Mouse (Mus musculus) layer of hippocampus, postnatal 10 days (tissue): ENCODE data around the gene Isca1. TPM values are rescaled to one million over a fixed set of nuclear protein-coding genes. Genes with fewer than 3 reads are reported as not detected.
A peak's percentile ranks its signal among the peaks of the same experiment; 100 is the strongest.
"Not testable (repeated sequence)": the region's sequence is repeated elsewhere in the genome, so short reads cannot be mapped to it uniquely, and the experiment has no call there.

Experiments used
- DNase-seq, 2 experiments: peaks; one replicate each; pipeline ENCODE4 v3.0.0; 2021; ENCODE audit warnings: low spot score in 2 of 2
- long read RNA-seq: library from polyadenylated mRNA; stranded (forward); transcript quantifications from one replicate; pipeline ENCODE4 v2.0.0, GENCODE M21; 2023
- total RNA-seq, 2 experiments: library from RNA; stranded (reverse); gene quantifications; 2 replicates each; pipeline ENCODE4 v1.2.3; 2021

Gene Isca1
- 100 to 1,000 TPM; 101 to 102 TPM for total RNA-seq
- long read RNA-seq, transcript Isca1-201 (4 exons, 1,942 nt) = major isoform, 175 of 181 reads
- long read RNA-seq, partial matches to known transcripts = 2 of 181 reads
- long read RNA-seq, other reads (novel, unspliced or antisense) = 1 of 181 reads

DNA sequence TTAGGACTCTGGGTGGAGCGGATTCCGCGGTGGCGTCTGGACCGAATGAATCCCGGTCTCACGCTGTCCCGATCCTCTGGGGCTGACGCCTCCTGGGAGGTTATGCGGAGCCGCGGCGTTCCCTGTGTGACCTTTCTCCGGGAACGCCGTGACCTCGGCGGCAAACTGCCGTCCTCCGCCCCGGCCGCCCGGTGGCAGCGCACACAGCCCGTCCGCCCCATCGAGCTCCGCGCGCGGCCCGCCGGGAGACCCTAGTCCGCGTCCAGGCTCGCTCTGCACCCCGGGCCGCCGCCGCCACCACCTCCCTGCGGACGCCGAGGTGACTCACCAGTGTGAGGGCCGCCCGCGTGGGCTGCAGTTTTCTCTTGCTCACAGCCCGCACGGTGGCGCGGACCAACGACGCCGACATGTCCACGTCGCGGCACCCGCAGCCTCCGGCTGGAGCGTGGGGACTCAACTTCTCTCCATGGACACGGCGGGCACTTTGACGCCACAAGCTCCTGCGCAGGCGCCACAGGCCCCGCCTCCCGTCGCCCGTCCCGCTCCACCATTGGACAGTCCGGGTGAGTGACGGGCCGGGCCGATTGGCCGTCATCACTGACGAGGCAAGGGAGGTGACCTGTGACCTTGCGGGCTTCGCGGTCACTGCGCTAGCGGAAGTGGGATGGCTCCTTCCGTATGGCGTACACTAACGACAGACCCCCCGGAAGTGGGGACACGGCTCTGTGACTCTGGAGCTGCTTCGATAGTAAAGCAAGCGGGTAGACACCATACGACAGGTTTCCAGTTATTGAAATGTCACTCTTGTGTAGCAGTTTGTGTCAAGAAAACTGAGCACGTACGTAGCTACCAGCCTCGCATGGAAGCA, at the start of gene Isca1:
Gene Isca1, minus strand, starts transcription at position 515 of the 868 bp plus-strand sequence.
- DNase-seq = peak; percentile 99 to 100

DNA sequence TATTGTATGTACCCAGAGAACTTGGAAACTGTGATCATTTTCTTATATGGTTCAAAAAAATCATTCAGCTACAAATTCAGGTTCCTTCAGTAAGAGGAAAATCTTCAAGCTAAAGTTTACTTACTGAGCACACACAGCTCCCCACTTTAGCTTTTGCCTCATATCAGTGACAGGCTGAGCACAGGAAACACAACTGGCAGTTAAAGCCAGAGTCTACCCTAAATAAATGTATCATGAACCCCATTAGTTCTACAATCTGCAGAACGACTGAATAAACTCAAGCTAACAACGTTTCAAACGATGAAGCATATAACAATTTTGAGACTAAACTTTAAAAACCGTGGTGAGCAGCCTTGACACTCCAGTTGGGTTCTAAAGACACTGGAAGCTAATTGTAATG, 47.7 kb upstream of the Isca1 start:
- no peak for DNase-seq

DNA sequence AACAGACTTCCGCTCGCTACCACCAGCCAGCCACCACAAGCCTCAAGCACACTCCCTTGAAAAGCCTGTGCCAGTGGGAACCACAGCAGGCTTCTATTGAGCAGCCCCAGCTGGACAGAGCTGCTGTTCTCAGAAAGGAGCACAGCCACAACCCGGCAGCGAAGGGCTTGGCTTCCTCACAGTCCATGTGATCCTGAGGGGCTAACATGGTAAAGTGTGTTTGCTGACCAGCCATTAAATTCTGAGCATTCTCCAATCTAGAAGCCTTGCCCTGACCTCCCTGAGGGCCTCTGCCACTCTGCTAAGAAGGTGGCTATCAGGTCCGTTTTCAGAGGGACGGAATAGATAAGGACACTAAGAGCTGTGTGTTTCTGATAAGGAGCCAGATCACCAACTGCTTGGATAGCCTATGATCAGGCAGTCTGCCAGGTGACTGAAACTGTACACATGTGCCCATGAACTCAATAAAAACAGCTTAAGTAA, 44.5 kb upstream of the Isca1 start:
- DNase-seq = no peak

DNA sequence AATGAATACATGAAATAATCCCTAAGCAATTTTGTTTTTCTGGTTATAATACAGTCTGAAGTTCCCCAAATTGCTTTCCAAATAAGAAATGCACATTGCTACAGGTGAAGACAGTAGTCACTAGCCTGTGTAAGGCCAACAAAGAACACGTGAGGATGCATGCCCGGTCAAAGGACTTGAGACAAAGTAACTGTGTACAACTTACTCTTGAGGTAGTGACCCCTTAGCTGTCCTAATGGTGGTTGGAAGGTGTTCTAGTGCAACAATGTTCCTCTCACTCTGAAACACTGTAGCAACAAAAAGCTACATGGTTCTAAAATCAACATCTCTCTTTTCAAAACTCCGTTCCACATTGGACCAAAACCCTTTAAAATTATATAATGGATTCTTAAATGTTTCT, 42.0 kb upstream of the Isca1 start:
- no peak for DNase-seq

DNA sequence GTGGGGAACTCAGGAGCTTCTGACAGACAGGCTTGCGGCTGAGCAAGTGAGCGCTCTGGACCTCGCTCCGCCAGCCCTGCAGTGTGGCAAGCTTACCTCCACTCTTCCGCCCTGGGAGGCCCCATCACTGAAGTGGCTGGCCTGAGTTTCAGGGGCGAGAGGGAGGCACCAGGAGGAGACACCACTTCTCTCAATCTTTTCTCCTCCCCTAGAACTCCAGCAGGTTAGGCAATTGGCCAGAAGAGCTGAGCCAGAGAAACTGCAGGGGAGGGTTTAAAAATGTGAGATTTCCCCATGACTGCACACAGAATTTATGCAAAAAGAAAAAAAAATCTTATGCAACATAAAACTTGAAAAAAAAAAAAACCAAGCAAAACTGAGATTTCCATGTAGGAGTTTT, 31.4 kb upstream of the Isca1 start:
- DNase-seq = no peak

DNA sequence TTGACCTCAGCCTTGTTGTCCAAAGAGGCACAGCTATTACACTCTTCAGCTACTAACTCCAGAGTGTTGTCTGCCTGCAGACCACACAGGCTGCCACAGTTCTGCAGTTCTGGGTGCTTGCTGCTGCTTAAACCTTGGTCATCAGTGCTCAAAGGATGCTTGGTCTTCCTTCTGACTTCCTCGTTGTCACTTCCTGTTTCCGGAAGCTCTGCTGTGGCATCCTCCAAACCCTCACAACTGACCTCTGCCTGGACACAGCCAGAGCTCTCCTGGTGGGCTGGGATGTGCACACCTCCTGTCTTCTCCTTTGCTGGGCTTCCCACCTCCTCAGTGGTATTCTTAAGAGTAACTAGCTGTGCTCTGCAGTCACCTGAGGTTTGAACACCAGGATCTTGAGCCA, 30.5 kb upstream of the Isca1 start:
- DNase-seq = no peak

DNA sequence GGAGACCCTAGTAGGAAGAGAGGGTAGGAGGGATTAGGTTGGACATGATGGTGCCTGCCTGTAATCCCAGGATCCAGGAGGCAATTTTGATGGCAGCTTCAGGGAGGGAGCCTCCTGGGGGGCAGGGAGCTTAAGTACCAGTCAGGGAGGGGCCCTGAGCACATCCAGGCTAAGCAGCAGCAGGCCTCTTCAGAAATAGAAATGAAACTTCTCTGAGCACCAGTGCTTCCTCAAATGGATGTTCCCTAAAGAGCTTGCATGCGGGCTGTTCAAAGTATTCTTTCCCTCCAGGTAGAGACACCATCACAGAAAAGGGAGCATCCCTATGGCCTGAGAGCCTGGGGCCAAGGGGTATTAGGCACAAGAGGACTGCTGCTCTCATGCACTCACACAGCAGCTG, 28.7 kb upstream of the Isca1 start:
- DNase-seq = no peak

DNA sequence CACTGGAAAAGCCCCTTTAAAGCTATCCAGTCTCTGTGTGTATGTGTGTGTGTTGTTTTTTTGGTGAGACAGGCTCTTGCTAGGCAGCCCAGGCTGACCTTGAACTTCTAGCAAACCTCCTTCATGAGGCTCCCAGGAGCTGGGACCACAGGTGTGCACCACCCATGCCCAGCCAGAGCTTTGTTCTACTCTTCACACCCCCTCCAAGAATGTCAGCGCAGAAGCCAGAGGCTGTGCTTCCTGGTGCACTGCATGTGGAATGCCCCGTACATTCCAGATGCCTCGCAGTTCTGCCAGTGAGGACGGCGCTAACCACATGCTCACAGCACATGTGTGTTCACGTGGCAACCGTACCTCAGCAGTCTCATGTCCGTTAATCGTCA, 26.8 kb upstream of the Isca1 start:
- DNase-seq = no peak

DNA sequence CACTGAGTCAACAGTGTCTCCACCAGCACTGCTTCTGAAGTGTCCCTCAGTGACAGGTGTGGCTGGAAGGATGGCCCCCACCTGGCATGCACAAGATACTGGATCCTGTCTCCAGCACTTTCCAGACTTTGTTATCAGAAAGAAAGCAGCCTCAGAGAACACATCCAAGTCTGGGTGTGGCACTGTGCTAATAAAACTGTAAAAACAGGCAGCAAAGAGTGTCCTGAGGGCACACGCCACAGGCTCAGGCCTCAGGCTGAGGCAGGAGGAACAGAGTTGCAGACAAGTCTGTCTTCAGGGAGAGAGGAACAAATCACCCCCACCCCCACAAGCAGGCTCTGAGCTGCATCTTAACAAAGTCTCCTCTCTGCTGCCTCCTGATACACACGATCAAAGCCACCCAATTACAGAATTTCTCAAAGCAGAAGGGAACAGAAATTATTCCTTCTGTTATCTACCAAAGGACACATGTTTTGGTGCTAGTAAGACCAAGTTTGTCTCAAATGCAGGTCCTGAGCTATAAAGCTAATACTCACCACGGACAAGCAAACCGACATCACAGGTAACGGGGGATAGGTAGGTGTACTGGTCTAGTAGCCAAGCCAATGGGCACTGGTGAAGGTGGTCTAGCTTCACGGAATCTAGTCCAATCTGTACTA, 26.3 kb upstream of the Isca1 start:
- DNase-seq = no peak

DNA sequence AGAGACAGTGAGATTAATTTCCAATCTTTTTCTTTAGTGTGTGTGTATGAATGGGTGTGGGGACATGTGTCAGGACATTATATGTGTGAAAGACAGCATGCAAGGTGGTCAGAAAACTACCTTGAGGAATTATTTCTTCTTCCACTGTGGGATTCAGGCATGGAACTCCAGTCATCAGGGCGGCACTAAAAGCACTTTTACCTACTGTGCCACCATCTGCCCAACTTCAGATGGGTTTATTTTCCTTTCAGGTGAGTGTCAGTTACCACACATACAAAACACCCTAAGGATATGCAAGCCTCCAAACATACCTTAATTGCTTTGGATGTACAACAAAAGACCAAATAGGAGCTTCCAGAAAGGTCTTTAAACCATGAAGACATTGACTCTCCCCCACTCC, 25.2 kb upstream of the Isca1 start:
- no peak for DNase-seq

DNA sequence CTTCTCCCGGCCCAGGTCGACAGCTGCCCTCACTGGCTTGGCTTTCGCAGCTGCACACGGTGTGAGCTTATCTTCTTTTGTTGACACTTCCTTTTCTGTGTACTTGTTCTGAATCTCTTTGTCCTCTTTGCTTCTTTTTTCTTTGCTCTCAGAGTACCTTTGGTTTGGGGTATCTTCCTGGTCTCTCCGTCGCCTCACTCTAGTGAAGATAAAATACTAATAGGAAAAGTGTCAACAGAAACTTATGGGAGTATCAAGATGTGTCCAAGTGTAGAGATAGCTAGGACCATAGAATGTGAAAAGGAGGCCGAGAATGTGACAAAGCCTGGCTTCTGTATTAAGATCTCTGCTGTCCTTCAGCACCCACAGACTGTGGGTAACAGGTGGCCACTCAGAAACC, 12.5 kb upstream of the Isca1 start, which contains the start of gene Gm49354:
Gene Gm49354, minus strand, starts transcription at position 101 of the 400 bp plus-strand sequence.
- no peak for DNase-seq

DNA sequence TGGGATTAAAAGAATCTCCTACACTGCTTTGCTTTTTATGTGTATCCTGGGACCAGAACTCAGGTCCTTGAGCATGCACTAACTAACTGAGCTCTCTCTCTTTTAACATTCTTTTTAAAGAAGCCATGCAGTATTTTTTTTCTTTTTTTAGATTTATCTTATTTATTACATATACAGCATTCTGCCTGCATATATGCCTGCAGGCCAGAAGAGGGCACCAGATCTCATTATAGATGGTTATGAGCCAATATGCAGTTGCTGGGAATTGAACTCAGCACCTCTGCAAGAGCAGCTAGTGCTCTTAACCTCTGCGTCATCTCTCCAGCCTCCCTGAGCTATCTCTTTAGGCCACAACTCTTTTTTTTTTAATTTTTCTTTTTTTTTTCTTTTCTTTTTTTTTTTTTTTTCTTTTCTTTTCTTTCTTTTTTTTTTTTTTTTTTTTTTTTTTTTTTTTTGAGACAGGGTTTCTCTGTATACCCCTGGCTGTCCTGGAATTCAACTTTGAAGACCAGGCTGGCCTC, 10.2 kb upstream of the Isca1 start:
- DNase-seq = not testable (repeated sequence)

DNA sequence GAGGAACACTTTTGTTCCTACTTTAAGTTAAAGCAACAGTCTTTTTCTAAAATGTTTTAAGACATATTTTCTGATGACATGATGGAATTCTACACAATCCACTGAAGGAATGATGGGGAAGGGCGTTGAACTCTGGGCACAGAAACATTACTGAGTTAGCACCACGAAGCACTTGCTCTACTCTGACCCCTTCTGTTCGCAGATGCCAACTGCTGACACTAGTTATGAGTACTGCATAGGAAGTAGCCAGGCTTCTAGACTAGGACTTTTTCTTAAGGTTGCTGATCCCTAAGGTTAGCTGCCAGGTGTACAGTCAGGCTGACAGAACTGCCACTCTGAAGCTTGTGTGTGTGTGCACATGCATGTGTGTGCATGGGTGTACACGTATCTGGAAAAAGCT, 9.6 kb upstream of the Isca1 start:
- no peak for DNase-seq

DNA sequence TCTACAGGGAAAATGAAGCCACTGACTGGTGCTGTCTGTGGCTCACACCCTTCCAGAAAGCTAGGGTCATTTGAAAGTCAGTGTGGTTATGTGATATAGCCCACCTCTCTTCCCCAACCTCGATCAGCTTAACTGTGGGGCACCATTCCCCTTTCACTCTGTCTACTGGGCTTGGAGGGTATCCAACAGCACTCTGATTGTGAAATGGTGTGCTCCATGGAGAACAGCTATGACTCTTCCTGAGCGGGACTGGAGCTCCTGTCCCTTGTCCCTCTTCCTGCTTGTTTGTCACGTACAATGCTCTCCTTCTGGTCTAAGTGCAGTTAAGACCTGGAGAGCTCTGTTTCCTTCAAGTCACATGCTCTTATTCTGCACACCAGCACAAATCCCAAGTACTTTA, 5.6 kb upstream of the Isca1 start:
- no peak for DNase-seq

DNA sequence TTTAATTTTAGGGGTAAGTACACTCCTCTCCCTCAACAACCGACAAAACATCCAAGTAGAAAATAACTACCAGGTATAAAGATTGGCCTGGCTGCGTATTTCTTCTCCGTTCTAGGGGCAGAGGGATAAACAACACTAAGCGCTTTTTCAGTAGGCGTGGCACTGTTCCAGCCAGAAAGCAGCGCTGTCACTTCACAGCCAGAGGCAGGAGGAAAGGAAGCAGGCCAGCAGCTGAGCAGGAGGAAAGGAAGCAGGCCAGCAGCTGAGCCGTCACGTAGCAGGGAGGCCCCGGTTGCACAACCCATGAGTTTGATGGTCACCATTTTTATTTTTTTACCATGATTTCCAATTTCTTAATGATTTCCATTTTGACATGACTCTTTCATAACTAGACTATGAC, 1.6 kb upstream of the Isca1 start:
- peak; percentile 53 to 65 for DNase-seq

DNA sequence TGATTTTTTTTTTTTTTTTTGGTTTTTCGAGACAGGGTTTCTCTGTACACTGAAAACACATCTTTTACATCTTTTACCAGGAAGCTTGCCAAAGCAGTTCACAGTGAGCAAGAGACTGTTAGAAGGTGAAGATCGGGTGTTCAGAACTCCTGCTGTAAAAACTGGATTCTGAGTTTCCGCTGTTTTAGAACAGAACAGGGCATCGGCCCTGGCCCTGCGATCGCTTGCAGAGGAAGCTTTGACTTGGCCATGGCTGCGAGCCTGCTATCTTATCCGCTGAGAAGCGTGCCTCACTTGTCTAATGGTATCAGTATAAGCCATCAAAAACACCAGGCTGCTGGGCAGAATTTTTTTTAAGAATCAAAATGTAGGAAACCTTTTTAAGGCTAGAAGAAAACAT, 1.2 kb upstream of the Isca1 start:
- DNase-seq = peak in 1 of 2 experiments; percentile 21

DNA sequence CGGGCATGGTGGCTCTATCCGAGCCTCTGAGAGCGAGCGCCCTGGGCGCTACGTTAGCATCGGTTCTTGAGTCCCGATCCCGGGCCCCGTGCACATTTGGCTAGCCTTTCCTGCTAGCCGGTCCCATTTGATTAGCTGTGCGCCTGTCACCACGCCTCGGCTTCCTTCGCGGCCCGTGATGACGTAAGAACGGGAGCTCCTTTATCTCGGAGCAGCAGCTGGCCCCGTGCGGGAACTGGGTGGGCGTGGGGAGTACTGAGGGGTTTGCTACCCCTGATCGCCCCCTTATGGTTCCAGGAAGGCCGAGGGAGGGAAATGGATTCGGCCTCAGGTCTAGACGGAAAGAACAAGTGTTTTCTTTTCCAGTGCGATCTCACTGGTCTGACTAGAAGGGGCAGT, 553 bp upstream of the Isca1 start:
- DNase-seq = peak; percentile 82 to 86

DNA sequence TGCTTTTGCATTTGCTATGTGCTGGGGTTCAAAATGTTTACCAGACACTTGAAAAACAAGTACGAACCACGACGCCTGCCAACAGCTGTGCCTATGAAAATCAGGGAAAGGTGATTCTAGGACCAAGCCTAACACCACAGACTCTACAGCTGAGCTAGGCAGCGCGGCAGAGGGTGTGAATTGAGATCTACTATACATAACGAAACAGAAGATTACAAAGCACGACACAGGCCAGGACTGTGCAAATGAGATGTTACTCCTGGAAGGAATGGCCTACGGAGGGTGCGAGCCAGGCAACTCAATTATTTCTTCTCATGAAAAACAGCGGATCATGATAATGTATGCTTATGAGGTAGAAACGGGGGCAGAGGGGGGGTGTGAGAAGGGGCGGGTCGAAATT, 1.1 kb downstream of the Isca1 start:
- DNase-seq = no peak

DNA sequence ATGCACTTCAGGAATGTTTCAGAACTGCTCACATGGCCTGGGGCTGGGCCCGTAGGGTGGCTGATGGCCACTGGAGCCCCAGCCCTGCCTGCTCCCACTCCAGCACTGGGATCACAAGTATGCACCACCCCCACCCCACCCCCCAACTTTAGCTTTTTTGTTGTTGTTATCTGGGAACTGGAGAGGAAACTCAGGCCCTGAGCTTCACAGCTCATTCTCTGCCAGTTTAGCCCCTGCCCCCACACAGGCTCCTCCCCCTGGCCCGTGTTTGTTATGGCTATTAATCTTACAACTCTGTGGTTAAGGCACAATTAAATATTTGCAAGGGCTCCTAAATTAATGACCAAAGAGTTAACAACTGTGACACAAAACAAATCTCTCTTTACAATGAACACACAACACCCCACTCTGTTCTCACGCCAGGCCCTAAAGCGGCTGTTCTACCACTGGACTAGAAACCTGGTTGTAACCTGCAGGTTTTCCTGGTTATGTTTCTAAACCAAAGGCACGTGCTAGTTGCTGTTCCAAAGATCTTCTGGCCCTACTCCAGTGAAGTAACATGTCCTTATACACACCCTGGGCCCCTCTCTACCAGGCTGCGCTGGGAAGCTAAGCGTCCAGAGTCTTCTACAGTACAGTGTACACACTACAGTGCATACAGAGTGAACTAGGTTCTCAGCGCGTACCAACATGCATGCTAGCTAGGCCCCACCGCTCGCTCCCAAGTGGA, 2.7 kb downstream of the Isca1 start:
- no peak for DNase-seq

DNA sequence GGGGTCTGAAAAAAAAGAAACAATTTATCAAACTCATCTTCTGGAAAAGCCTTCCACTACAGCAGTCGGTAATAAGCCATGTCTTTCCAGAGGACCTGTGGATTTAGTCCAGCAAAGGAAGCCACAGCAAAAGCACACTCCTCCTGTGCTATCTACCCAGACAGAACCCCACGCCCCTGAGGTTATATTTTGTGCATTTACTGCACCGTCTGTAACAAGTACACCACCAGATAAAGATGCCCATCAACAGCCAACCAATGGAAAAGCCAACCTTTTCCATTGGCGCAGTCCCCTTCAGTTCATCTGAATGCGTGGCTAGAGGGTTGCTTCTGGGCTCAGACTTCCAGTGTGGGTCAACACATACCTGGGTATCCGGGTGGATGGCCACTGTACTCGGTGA, 6.8 kb downstream of the Isca1 start:
- no peak for DNase-seq

DNA sequence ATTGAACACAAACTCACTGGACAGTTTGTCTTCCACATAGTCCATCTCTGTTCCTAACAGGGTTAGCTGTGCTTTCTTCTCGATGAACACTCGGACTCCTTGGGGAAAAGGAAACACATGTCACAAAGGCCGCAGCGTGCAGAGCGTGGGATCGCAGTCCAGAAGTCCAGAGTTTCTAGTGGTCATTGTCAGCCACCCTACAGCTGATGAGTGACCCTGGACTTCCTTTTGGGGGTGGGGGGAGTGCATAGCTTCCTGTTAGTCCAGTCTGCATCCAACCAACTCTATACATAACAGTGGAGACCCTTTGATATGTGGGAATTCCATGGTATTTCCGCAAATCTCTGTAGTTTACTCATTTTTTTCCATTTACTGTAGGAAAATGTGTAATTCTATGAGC, 12.7 kb downstream of the Isca1 start:
- no peak for DNase-seq
